Mouse (Mus musculus): ENCODE data around the gene Cd47. TPM values are rescaled to one million over a fixed set of nuclear protein-coding genes. Genes with fewer than 3 reads are reported as not detected.
A peak's percentile ranks its signal among the peaks of the same experiment; 100 is the strongest.

Cd47 gene
- polyA plus RNA-seq, 1 experiment from 2014 or later, result 301 TPM

DNA sequence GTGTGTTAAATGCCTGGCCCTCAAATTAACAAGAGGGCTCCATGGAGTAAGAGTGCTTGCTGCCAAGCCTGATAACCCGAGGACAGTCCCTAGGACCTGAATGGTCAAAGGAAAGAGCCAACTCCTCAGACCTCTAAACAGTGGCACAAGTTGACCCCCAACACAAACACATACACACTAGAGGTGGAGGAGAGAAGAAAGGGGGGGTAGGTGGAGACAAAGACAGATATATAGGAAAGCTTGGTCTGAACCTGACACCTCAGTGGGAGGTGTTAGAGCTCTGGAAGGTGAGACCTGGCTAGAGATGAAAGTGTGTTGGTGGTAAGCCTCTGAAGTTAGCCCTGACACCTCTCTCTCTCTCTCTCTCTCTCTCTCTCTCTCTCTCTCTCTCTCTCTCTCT lies 27.8 kb upstream of the Cd47 start:
- Histone ChIP-seq H3K36me3 (no peaks in the 10 kb centered on the region), H3K27me3 (no peaks in the 10 kb centered on the region), H3K9me3 (replicated peaks) (no peaks in the 10 kb centered on the region), H3K4me2 (peak overlapping the region; percentile 28), H3K4me1 (replicated peaks) (peaks cover 92% of the 10 kb centered on the region), H3K27ac (peak overlapping the region; percentile 99), H3K9ac (peak overlapping the region; percentile 52), H3K4me3 (replicated peaks) (no peak overlapping the region)
- WGBS (ENCODE audit: insufficient replicate concordance), result 25% methylated on average over 1 of the region's 1 CpGs
- no peak for ATAC-seq (ENCODE audit: low read depth)
- DNase-seq, result no peak

- Histone ChIP-seq H3K36me3 (no peaks in the 10 kb centered on the region), H3K4me3 (replicated peaks) (no peak overlapping the region), H3K9ac (peak overlapping the region; percentile 52; the same call in 1 of the 2 replicates), H3K4me1 (replicated peaks) (peaks cover 96% of the 10 kb centered on the region), H3K27me3 (no peaks in the 10 kb centered on the region), H3K4me2 (no peak overlapping the region), H3K27ac (peak overlapping the region; percentile 99), H3K9me3 (replicated peaks) (no peaks in the 10 kb centered on the region)
- DNase-seq (no peak), ATAC-seq (ENCODE audit: low read depth) (no peak)
- 49% methylated on average over 1 of the region's 1 CpGs for WGBS (ENCODE audit: insufficient replicate concordance)
Observed at GRCm38 (mm10) chr16:49773068-49773467, 27.3 kb upstream of the Cd47 start.

DNA sequence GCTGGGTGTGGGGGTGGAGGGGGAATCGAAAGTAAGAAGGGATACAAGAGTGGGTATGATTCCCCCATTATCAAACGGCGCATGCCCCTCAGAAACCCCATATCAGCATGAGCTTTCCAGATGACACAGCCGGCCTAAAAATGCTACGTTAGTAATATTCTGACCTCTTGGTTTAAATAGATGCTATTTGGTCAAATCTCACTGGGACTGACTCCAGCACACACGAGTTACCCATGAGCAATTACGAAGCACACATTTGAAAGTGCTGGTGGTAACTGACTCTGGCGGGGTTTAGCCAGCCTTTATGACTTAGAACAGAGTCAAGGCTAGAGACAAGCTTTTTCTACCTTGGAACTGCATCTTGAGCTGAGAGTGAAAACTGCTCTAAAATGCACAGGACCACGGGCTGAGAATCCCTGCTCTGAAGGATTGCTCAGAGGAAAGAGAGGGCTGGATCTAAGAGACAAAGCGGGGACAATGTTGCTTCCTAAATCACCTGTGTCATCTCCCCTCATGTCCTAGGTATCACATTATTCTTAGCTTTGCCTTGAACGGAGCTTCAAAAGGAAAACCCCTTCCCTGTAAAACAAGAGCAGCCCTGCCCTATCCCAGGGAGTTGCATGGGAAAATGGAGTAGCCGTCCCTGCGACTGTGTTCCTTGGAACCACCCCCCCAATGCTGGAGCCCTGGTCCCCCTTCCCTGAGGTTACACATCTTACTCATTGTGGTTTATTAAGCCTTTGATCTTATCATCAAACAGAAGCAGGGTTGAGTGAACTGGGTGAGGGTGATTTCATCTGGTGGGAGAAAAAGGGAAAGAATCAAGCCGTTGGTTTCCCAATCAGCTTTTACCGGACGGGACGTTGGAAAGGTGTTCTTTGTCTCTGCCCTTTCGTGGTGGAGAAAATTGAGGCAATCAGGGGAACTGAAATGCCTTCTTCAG lies 26.0 kb upstream of the Cd47 start:
- Histone ChIP-seq H3K27ac (peak overlapping the region; percentile 99), H3K36me3 (no peaks in the 10 kb centered on the region), H3K4me1 (replicated peaks) (peaks cover 94% of the 10 kb centered on the region), H3K4me3 (replicated peaks) (peak overlapping the region; percentile 36), H3K9me3 (replicated peaks) (no peaks in the 10 kb centered on the region), H3K9ac (peak overlapping the region; percentile 72), H3K27me3 (no peaks in the 10 kb centered on the region), H3K4me2 (peak overlapping the region; percentile 63)
- 22% methylated on average over 18 of the region's 18 CpGs for WGBS (ENCODE audit: insufficient replicate concordance)
- ATAC-seq (ENCODE audit: low read depth), result peak; percentile 9
- no peak for DNase-seq

DNA sequence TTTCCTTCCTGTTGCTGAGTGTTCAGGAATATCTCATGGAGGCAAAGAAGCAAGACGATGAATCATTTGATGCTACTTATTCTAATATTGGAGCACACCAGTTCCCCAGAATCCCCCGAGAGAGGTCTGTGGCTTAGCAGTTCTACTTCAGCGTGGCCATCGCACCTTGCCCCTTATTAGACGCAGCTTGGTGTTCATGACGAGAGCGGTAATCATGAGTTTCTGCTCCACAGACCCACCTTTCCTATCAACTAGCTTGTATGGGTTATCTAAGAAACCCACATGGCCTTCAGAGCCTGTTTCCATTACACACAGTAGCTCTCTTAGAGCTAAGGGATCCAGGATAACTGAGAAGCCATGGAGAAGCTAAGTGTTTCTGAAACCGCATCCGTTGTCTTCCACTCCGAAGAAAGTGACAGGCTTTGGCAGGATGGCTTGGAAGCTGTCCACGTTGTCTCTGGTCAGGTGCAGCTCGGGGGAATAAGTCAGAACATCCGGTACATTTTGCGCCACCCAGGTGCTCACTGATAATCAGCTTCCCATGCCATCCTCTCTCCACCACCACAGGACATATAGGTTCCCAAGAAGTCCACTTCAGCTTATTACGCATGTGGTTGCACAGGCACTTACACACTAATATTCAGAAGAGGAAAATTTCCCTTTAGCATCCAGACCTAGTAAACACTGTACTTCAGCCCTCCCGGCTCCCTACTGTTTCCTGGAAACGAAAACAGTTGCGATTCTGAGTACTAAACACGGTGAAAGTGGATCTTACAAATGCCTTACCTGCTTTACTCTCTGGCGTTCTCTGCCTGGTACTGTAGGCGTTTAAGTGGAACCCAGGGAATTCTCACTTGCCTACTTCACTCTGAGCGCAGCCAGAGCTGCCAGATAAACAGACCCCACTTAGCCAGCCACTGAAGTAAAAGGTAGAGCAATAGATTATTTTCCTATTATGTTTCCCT lies 25.0 kb upstream of the Cd47 start:
- peak overlapping the region; percentile 72 for H3K9ac ChIP-seq
- H3K4me3 ChIP-seq (replicated peaks), result peak overlapping the region; percentile 36
- H3K27ac ChIP-seq, result peak overlapping the region; percentile 99
- no peaks in the 10 kb centered on the region for H3K9me3 ChIP-seq (replicated peaks)
- 18% methylated on average over 22 of the region's 22 CpGs for WGBS (ENCODE audit: insufficient replicate concordance)
- DNase-seq (peak; percentile 73), ATAC-seq (ENCODE audit: low read depth) (peak; percentile 80)
- no peaks in the 10 kb centered on the region for H3K27me3 ChIP-seq
- H3K4me1 ChIP-seq (replicated peaks), result peaks cover 86% of the 10 kb centered on the region
- H3K36me3 ChIP-seq, result no peaks in the 10 kb centered on the region
- peak overlapping the region; percentile 63 for H3K4me2 ChIP-seq

GRCm38 (mm10) chr16:49776981-49777380 lies 23.4 kb upstream of the Cd47 start:
- Histone ChIP-seq H3K9me3 (replicated peaks) (no peaks in the 10 kb centered on the region), H3K4me2 (peak overlapping the region; percentile 48), H3K9ac (peak overlapping the region; percentile 73), H3K4me3 (replicated peaks) (no peak overlapping the region), H3K27ac (peak overlapping the region; percentile 99), H3K36me3 (no peaks in the 10 kb centered on the region), H3K27me3 (no peaks in the 10 kb centered on the region), H3K4me1 (replicated peaks) (peaks cover 76% of the 10 kb centered on the region)
- ATAC-seq (ENCODE audit: low read depth) (peak; percentile 85), DNase-seq (peak; percentile 65)
- 16% methylated on average over 7 of the region's 7 CpGs for WGBS (ENCODE audit: insufficient replicate concordance)

DNA sequence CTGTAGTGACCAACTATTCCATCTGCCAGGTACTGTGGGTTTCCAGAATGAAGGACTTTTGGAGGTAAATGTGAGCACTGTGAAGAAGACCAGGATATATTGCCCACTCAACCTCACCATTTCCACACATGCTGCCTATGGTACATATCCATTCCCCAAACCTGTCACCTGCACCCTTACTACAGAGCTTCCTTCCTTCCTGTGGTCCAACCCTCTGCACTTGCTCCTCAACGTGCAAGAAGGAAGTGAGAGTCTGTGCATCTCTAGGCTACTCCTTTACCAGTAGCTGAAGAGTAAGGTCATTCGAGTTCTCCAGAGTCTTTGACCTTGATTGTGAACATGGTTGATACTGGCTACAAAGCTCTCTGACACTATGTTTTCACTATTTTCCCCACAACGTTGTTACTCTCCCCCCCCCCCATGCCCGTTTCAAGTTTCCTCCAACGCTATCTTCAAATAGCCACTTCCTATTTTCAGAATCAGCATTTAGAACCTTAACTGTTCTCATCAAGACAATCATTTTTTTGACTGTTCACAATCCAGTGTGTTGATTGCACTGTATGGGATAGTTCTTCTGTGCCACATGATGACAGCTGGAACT lies 18.7 kb upstream of the Cd47 start:
- no peak overlapping the region for H3K4me3 ChIP-seq (replicated peaks)
- no peaks in the 10 kb centered on the region for H3K9me3 ChIP-seq (replicated peaks)
- no peaks in the 10 kb centered on the region for H3K36me3 ChIP-seq
- WGBS (ENCODE audit: insufficient replicate concordance), result 15% methylated on average over 5 of the region's 5 CpGs
- no peak overlapping the region for H3K9ac ChIP-seq
- H3K4me1 ChIP-seq (replicated peaks), result peaks cover 58% of the 10 kb centered on the region
- ATAC-seq (ENCODE audit: low read depth), result no peak
- no peak overlapping the region for H3K4me2 ChIP-seq
- no peak for DNase-seq
- peak overlapping the region; percentile 62 for H3K27ac ChIP-seq
- no peaks in the 10 kb centered on the region for H3K27me3 ChIP-seq

- H3K9ac ChIP-seq, result no peak overlapping the region
- H3K36me3 ChIP-seq, result no peaks in the 10 kb centered on the region
- no peaks in the 10 kb centered on the region for H3K27me3 ChIP-seq
Observed at GRCm38 (mm10) chr16:49783369-49783768, 17.0 kb upstream of the Cd47 start.

GRCm38 (mm10) chr16:49786116-49786515 lies 14.2 kb upstream of the Cd47 start:
- no peaks in the 10 kb centered on the region for H3K36me3 ChIP-seq
- WGBS (ENCODE audit: insufficient replicate concordance), result 90% methylated on average over 6 of the region's 6 CpGs
- no peak overlapping the region for H3K9ac ChIP-seq
- peaks cover 41% of the 10 kb centered on the region for H3K4me1 ChIP-seq (replicated peaks)
- DNase-seq (no peak), ATAC-seq (ENCODE audit: low read depth) (no peak)
- no peaks in the 10 kb centered on the region for H3K27me3 ChIP-seq
- no peak overlapping the region for H3K4me2 ChIP-seq
- no peak overlapping the region for H3K4me3 ChIP-seq (replicated peaks)
- H3K9me3 ChIP-seq (replicated peaks), result no peaks in the 10 kb centered on the region
- no peak overlapping the region; the same call in 1 of the 2 replicates for H3K27ac ChIP-seq

More at GRCm38 (mm10) chr16:49783369-49783768, 17.0 kb upstream of the Cd47 start:
- Histone ChIP-seq H3K9me3 (replicated peaks) (no peaks in the 10 kb centered on the region), H3K4me3 (replicated peaks) (no peak overlapping the region), H3K27ac (no peak overlapping the region), H3K4me1 (replicated peaks) (peaks cover 43% of the 10 kb centered on the region), H3K4me2 (no peak overlapping the region)
- no peak for DNase-seq
- no peak for ATAC-seq (ENCODE audit: low read depth)

DNA sequence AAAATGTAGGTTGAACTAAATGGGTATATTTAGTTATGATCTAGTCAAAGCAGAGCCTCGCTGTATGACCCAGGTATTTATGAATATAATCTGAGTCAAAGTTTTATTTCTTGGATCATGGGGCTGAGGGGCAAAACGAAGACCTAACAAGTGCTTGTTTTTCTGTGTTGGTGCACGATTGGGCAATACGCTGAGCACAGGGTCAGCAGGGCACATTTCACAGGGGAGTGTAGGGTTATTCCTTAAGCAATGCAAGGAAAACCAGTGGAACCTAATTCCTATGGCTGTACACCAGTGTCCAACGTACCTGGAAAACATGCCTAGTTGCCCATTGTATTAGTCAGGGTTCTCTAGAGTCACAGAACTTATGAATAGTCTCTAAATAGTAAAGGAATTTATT lies 12.6 kb upstream of the Cd47 start:
- Histone ChIP-seq H3K36me3 (no peaks in the 10 kb centered on the region), H3K9ac (no peak overlapping the region), H3K4me2 (no peak overlapping the region), H3K27me3 (no peaks in the 10 kb centered on the region), H3K9me3 (replicated peaks) (no peaks in the 10 kb centered on the region), H3K27ac (no peak overlapping the region), H3K4me1 (replicated peaks) (peaks cover 44% of the 10 kb centered on the region), H3K4me3 (replicated peaks) (no peak overlapping the region)
- ATAC-seq (ENCODE audit: low read depth), result no peak
- no peak for DNase-seq
- 78% methylated on average over 5 of the region's 5 CpGs for WGBS (ENCODE audit: insufficient replicate concordance)

DNA sequence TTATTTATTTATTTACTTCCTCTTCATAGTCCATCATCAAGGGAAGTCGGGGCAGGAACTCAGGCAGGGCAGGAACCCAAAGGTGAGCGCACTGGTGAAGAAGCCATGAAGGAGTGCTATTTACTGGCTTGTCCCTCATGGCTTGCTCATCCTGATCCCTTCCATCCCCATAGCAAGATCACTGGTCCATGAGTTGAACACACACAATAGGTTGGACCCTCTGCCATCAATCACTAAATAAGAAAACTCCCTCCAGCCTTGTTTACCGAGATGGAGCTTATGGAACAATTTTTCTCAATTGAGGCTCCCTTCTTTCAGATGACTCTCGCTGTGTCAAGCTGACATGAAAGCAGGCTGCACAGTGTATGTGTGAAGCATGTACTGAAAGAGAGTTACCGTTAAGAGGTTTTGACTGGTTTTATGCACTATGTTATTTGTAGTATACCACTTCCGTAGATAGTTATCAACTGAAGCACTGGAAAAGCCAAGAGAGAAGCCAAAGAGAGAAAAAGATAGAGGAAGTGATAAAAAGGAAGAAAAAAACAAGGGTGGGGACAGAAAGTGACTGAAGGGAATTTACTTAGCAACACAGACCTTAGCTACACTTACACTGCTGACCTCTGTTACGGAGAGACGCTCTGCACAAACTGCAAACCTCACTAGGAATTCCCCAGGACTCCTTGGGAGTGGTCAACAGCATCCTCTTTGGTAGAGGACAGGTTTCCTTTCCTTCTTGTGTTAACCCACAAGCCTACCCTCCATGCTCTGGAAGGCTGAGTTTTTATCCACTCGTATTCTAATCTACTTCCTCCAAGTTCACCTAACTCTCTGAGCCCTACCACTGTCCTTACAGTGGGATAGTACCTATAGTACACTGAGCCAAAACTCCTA lies 9.5 kb upstream of the Cd47 start:
- Histone ChIP-seq H3K9me3 (replicated peaks) (no peaks in the 10 kb centered on the region), H3K4me3 (replicated peaks) (no peak overlapping the region), H3K27ac (peak overlapping the region; percentile 79), H3K27me3 (no peaks in the 10 kb centered on the region), H3K9ac (peak overlapping the region; percentile 48), H3K36me3 (no peaks in the 10 kb centered on the region), H3K4me2 (0 out of 2 replicates have a peak overlapping the region, but pooled peaks have one; percentile 20), H3K4me1 (replicated peaks) (peaks cover 54% of the 10 kb centered on the region)
- WGBS (ENCODE audit: insufficient replicate concordance), result 41% methylated on average over 9 of the region's 9 CpGs
- ATAC-seq (ENCODE audit: low read depth) (peak; percentile 45), DNase-seq (no peak)

Data from liver, embryonic 13.5 days (tissue).